Mouse (Mus musculus) kidney, adult 2 months (tissue): Measurements from ENCODE around the gene Ttc7b.

Source experiments
- CTCF ChIP-seq: fragments of 200-500 bp; conservative IDR thresholded peaks from 2 replicates; pipeline ENCODE4 v1.5.1; 2011; ENCODE audit warnings: low read depth, mild to moderate bottlenecking, control low read depth, low read length, moderate library complexity, mixed read lengths; ENCODE audit not compliant: insufficient read depth, insufficient read length
- POLR2A ChIP-seq: fragments of 200-500 bp; IDR thresholded peaks from one replicate; pipeline ENCODE4 v1.6.1; 2011; ENCODE audit warnings: low read depth, low read length, control low read depth

GRCm38 (mm10) chr12:100299322-100299726, 221.3 kb downstream of the Ttc7b start:
- no peak for TF ChIP-seq POLR2A
- no peak for TF ChIP-seq CTCF
